Mouse (Mus musculus) right cerebral cortex, adult 2 months (tissue): ENCODE results near the gene H2-DMb1.
A peak's percentile ranks its signal among the peaks of the same experiment; 100 is the strongest.

Source experiments
- DNase-seq, 2 experiments: peaks; one replicate each; pipeline ENCODE4 v3.0.0; 2021 to 2022; ENCODE audit warnings: low spot score in 2 of 2

The H2-DMb1 gene

GRCm38 (mm10) chr17:34192852-34193251 is 40.0 kb downstream of the H2-DMb1 start:
- DNase-seq, result no peak

GRCm38 (mm10) chr17:34193468-34193867 is 40.6 kb downstream of the H2-DMb1 start:
- no peak for DNase-seq

GRCm38 (mm10) chr17:34194723-34195122 is 41.9 kb downstream of the H2-DMb1 start:
- no peak for DNase-seq

- DNase-seq, result no peak
Measured at GRCm38 (mm10) chr17:34196491-34196890, 43.6 kb downstream of the H2-DMb1 start.

GRCm38 (mm10) chr17:34196941-34197894 is 44.3 kb downstream of the H2-DMb1 start, which contains the start of gene Psmb8:
Gene Psmb8 (plus strand): TSS chr17:34197721.
- DNase-seq, result peak; percentile 90 to 92

- no peak for DNase-seq
Measured at GRCm38 (mm10) chr17:34197904-34198520, 45.1 kb downstream of the H2-DMb1 start.

GRCm38 (mm10) chr17:34198521-34198912 is 45.6 kb downstream of the H2-DMb1 start:
- no peak for DNase-seq

GRCm38 (mm10) chr17:34199050-34199619 is 46.3 kb downstream of the H2-DMb1 start:
- no peak for DNase-seq

- DNase-seq, result no peak
Measured at GRCm38 (mm10) chr17:34200047-34200446, 47.2 kb downstream of the H2-DMb1 start.

- no peak for DNase-seq
Measured at GRCm38 (mm10) chr17:34200772-34201505, 48.1 kb downstream of the H2-DMb1 start.

- no peak for DNase-seq
Measured at GRCm38 (mm10) chr17:34201506-34202055, 48.7 kb downstream of the H2-DMb1 start.

GRCm38 (mm10) chr17:34202760-34203442 is 50.0 kb downstream of the H2-DMb1 start:
- no peak for DNase-seq

- DNase-seq, result no peak
Measured at GRCm38 (mm10) chr17:34203444-34203843, 50.6 kb downstream of the H2-DMb1 start, which contains the start of gene Tap2. Gene Tap2 (plus strand): TSS chr17:34203527.

- DNase-seq, result peak; percentile 85 to 88
Measured at GRCm38 (mm10) chr17:34204303-34205010, 51.6 kb downstream of the H2-DMb1 start.

- DNase-seq, result no peak
Measured at GRCm38 (mm10) chr17:34205021-34205745, 52.3 kb downstream of the H2-DMb1 start.

- peak in 1 of 2 experiments; percentile 28 for DNase-seq
Measured at GRCm38 (mm10) chr17:34205746-34206176, 52.9 kb downstream of the H2-DMb1 start.

GRCm38 (mm10) chr17:34206731-34207130 is 53.9 kb downstream of the H2-DMb1 start:
- no peak for DNase-seq

- no peak for DNase-seq
Measured at GRCm38 (mm10) chr17:34207456-34207855, 54.6 kb downstream of the H2-DMb1 start.

- no peak for DNase-seq
Measured at GRCm38 (mm10) chr17:34207866-34208265, 55.0 kb downstream of the H2-DMb1 start.
